Mouse (Mus musculus) kidney, postnatal 0 days (tissue): ENCODE data around the gene Unc13b. TPM values are rescaled to one million over a fixed set of nuclear protein-coding genes. Genes with fewer than 3 reads are reported as not detected.

Experiments used
- ATAC-seq: fragments of 200-750 bp; cut with Nextera tagmentation; replicated peaks from 2 replicates; pipeline ENCODE4 v1.8.0; 2017; ENCODE audit warnings: low read depth, moderate number of reproducible peaks, moderate TSS enrichment, moderate library complexity; ENCODE audit not compliant: low FRiP score
- DNase-seq: peaks from one replicate; pipeline ENCODE4 v3.0.0-alpha.2; 2016; ENCODE audit warnings: low spot score
- H3K27ac ChIP-seq: fragments of 300-500 bp; sonication (generic); 2 replicates; pipeline ENCODE4 v1.5.1; 2014; ENCODE audit warnings: mild to moderate bottlenecking
- H3K27me3 ChIP-seq: fragments of 300-500 bp; sonication (generic); 2 replicates; pipeline ENCODE4 v1.6.1; 2014; ENCODE audit warnings: low read length, mixed read lengths; ENCODE audit not compliant: insufficient read depth
- H3K36me3 ChIP-seq: fragments of 300-500 bp; sonication (generic); 2 replicates; pipeline ENCODE4 v1.6.1; 2014; ENCODE audit warnings: low read length, mixed read lengths; ENCODE audit not compliant: insufficient read depth
- H3K4me1 ChIP-seq: fragments of 300-500 bp; sonication (generic); replicated peaks from 2 replicates; pipeline ENCODE4 v1.6.1; 2014; ENCODE audit warnings: antibody characterized with exemption, low read length, mixed read lengths; ENCODE audit not compliant: insufficient read depth
- H3K4me2 ChIP-seq: fragments of 300-500 bp; sonication (generic); 2 replicates; pipeline ENCODE4 v1.6.1; 2014; ENCODE audit warnings: mild to moderate bottlenecking, low read length, moderate library complexity, mixed read lengths
- H3K4me3 ChIP-seq: fragments of 300-500 bp; sonication (generic); replicated peaks from 2 replicates; pipeline ENCODE4 v1.5.1; 2014; ENCODE audit warnings: low read depth, low read length
- H3K9ac ChIP-seq: fragments of 300-500 bp; sonication (generic); 2 replicates; pipeline ENCODE4 v1.6.1; 2014; ENCODE audit warnings: low read depth, low read length
- H3K9me3 ChIP-seq: fragments of 300-500 bp; sonication (generic); replicated peaks from 2 replicates; pipeline ENCODE4 v1.6.1; 2016; ENCODE audit warnings: low read length, inconsistent platforms, mixed read lengths
- CTCF ChIP-seq: IDR thresholded peaks from 2 replicates; pipeline ENCODE4 v1.5.1; 2016; ENCODE audit warnings: antibody characterized with exemption, low read depth, mild to moderate bottlenecking, moderate library complexity
- WGBS: fragments of 180-500 bp; shearing (Covaris S2); extraction: QIAGEN DNeasy Blood & Tissue Kit; methylation state at CpG from one replicate; pipeline ENCODE4 v1.1.7; 2014; 5-methylcytosine and 5-hydroxymethylcytosine counted together
- polyA plus RNA-seq: library from polyadenylated mRNA; unstranded; fragments of >200 nt; fragmentation: Nextera tagmentation; extraction: Ambion mirVana; gene quantifications from 2 replicates; pipeline ENCODE4 v1.2.1, GENCODE M21; 2015

Gene Unc13b
- polyA plus RNA-seq, 1 experiment from 2014 or later = 3.3 TPM

DNA sequence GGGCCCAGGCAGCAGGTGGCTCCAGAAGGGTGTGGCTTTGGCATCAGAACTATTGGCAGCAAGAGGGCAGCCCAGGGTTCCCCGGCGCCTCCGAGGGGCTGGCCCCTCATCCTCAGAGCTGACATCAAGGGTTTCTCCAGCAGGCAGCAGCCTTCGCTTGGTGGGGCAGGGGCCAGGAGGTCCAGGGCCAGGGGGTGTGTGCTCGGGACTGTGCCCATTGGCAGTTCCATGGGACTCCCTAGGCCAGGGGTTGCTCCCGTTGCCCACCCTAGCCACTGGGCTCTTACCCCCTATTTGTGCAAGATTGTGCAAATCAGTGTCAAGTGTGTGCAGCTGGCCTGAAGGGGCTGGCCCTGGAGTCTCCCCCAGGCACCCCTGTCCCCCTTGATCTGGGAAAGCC, 22.9 kb upstream of the Unc13b start:
- H3K4me1 ChIP-seq = peaks cover 9% of the 10 kb centered on the region; the same call in 1 of the 2 replicates
- no peak overlapping the region for H3K9ac ChIP-seq
- no peak overlapping the region for H3K27ac ChIP-seq
- 87% methylated on average over 6 of the region's 6 CpGs for WGBS
- ATAC-seq (no peak), DNase-seq (no peak)
- H3K27me3 ChIP-seq = no peaks in the 10 kb centered on the region
- TF ChIP-seq CTCF = no peak
- H3K4me2 ChIP-seq = no peak overlapping the region
- no peak overlapping the region for H3K4me3 ChIP-seq
- H3K36me3 ChIP-seq = peaks cover 19% of the 10 kb centered on the region
- no peaks in the 10 kb centered on the region for H3K9me3 ChIP-seq

GRCm38 (mm10) chr4:43036356-43036755, 22.4 kb upstream of the Unc13b start:
- Histone ChIP-seq H3K27me3 (no peaks in the 10 kb centered on the region), H3K9ac (no peak overlapping the region), H3K27ac (no peak overlapping the region), H3K36me3 (peaks cover 19% of the 10 kb centered on the region), H3K4me1 (peaks cover 9% of the 10 kb centered on the region; the same call in 1 of the 2 replicates), H3K9me3 (no peaks in the 10 kb centered on the region), H3K4me2 (no peak overlapping the region), H3K4me3 (no peak overlapping the region)
- TF ChIP-seq CTCF = no peak
- 83% methylated on average over 10 of the region's 10 CpGs for WGBS
- ATAC-seq (no peak), DNase-seq (no peak)

GRCm38 (mm10) chr4:43037860-43038566, 20.7 kb upstream of the Unc13b start:
- no peak overlapping the region for H3K4me2 ChIP-seq
- no peak overlapping the region for H3K4me3 ChIP-seq
- ATAC-seq = no peak
- no peak for TF ChIP-seq CTCF
- WGBS = 69% methylated on average over 4 of the region's 4 CpGs
- H3K36me3 ChIP-seq = peaks cover 19% of the 10 kb centered on the region
- no peak for DNase-seq
- H3K4me1 ChIP-seq = peaks cover 9% of the 10 kb centered on the region; the same call in 1 of the 2 replicates
- H3K9ac ChIP-seq = no peak overlapping the region
- no peaks in the 10 kb centered on the region for H3K9me3 ChIP-seq
- no peak overlapping the region for H3K27ac ChIP-seq
- no peaks in the 10 kb centered on the region for H3K27me3 ChIP-seq

- Histone ChIP-seq H3K4me3 (peak overlapping the region; percentile 52), H3K27ac (peak overlapping the region; percentile 63), H3K4me1 (peaks cover 11% of the 10 kb centered on the region; the same call in 1 of the 2 replicates), H3K36me3 (peaks cover 16% of the 10 kb centered on the region), H3K27me3 (no peaks in the 10 kb centered on the region), H3K9ac (peak overlapping the region; percentile 67), H3K4me2 (peak overlapping the region; percentile 70), H3K9me3 (no peaks in the 10 kb centered on the region)
- no peak for ATAC-seq
- peak; percentile 39 for DNase-seq
- no peak for TF ChIP-seq CTCF
- WGBS = 49% methylated on average over 15 of the region's 15 CpGs
These were observed 19.9 kb upstream of the Unc13b start for GRCm38 (mm10) chr4:43038567-43039495.

- Histone ChIP-seq H3K27me3 (no peaks in the 10 kb centered on the region), H3K36me3 (peaks cover 9% of the 10 kb centered on the region), H3K27ac (peak overlapping the region; percentile 63), H3K4me1 (peaks cover 19% of the 10 kb centered on the region), H3K4me3 (peak overlapping the region; percentile 52), H3K4me2 (peak overlapping the region; percentile 70), H3K9me3 (no peaks in the 10 kb centered on the region), H3K9ac (peak overlapping the region; percentile 67)
- no peak for TF ChIP-seq CTCF
- DNase-seq = no peak
- WGBS = 5% methylated on average over 11 of the region's 11 CpGs
- ATAC-seq = no peak; the same call in 1 of the 2 replicates
These were observed 19.1 kb upstream of the Unc13b start for GRCm38 (mm10) chr4:43039609-43040008.

DNA sequence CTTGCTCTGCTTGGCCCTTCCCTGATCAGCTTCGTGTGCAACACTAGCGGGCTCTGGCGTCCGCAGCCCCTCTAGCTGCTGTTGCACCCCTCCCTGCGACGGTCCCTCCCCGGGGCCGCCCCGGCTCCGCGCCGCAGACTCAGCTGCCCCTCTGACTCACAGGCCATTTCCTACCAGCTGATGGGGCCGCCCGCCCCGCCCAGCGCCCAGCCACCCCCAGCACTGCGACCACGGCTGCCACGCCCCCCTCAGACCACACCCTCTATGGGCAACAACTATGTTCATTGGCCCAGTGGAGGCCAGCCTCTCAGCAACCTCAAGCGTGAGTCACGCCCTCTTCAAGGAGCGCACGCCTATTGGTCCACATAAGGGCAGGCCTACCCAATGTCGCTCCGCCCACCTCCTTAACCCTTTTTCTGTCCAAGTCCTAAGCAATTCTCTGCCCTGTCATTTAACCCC, 18.6 kb upstream of the Unc13b start:
- Histone ChIP-seq H3K9ac (peak overlapping the region; percentile 67), H3K4me1 (peaks cover 24% of the 10 kb centered on the region), H3K4me2 (peak overlapping the region; percentile 70), H3K36me3 (peaks cover 6% of the 10 kb centered on the region), H3K4me3 (peak overlapping the region; percentile 52), H3K27ac (peak overlapping the region; percentile 63), H3K27me3 (no peaks in the 10 kb centered on the region), H3K9me3 (no peaks in the 10 kb centered on the region)
- DNase-seq (peak; percentile 100), ATAC-seq (peak; percentile 97)
- 0% methylated on average over 25 of the region's 25 CpGs for WGBS
- peak; percentile 37; the same call in 1 of the 2 replicates for TF ChIP-seq CTCF
